Mouse (Mus musculus) hindbrain, embryonic 15.5 days (tissue): ENCODE measurements at regions not wholly inside any gene's neighbourhood (a gene's known extent, or its start where the extent isn't known, plus 50 kb on each side); places are given as distances from the start of the nearest gene placed in this dataset.

Experiments
- ATAC-seq: fragments of 200-750 bp; cut with Nextera tagmentation; 2 replicates; pipeline ENCODE4 v1.8.0; 2017; ENCODE audit warnings: low read depth, moderate number of reproducible peaks, moderate TSS enrichment; ENCODE audit not compliant: low FRiP score
- H3K27ac ChIP-seq: fragments of 300-500 bp; sonication (generic); replicated peaks from 2 replicates; pipeline ENCODE4 v1.5.1; 2015; ENCODE audit warnings: mild to moderate bottlenecking, inconsistent platforms
- H3K27me3 ChIP-seq: fragments of 300-500 bp; sonication (generic); 2 replicates; pipeline ENCODE4 v1.6.1; 2015; ENCODE audit warnings: control low read depth, inconsistent platforms
- H3K36me3 ChIP-seq: fragments of 300-500 bp; sonication (generic); 2 replicates; pipeline ENCODE4 v1.6.1; 2015; ENCODE audit warnings: control low read depth, inconsistent platforms
- H3K4me1 ChIP-seq: fragments of 300-500 bp; sonication (generic); replicated peaks from 2 replicates; pipeline ENCODE4 v1.6.1; 2015; ENCODE audit warnings: control low read depth, inconsistent platforms
- H3K4me2 ChIP-seq: fragments of 300-500 bp; sonication (generic); 2 replicates; pipeline ENCODE4 v1.6.1; 2015; ENCODE audit warnings: moderate library complexity, mild to moderate bottlenecking, inconsistent platforms
- H3K4me3 ChIP-seq: fragments of 300-500 bp; sonication (generic); 2 replicates; pipeline ENCODE4 v1.5.1; 2015; ENCODE audit warnings: mild to moderate bottlenecking, inconsistent platforms
- H3K9ac ChIP-seq: fragments of 300-500 bp; sonication (generic); 2 replicates; pipeline ENCODE4 v1.6.1; 2015; ENCODE audit warnings: inconsistent platforms
- H3K9me3 ChIP-seq: fragments of 300-500 bp; sonication (generic); 2 replicates; pipeline ENCODE4 v1.6.1; 2016; ENCODE audit warnings: control low read depth, inconsistent platforms
- WGBS: fragments of 180-500 bp; shearing (Covaris S2); methylation state at CpG from one replicate; pipeline ENCODE4 v1.1.7; 2015; 5-methylcytosine and 5-hydroxymethylcytosine counted together

- Histone ChIP-seq H3K27me3 (no peaks in the 10 kb centered on the region), H3K9ac (no peak overlapping the region), H3K9me3 (no peaks in the 10 kb centered on the region), H3K4me1 (0 out of 2 replicates have a peak, but pooled peaks cover 4% of the 10 kb centered on the region), H3K4me3 (no peak overlapping the region), H3K36me3 (no peaks in the 10 kb centered on the region), H3K27ac (no peak overlapping the region), H3K4me2 (no peak overlapping the region)
- 93% methylated on average over 1 of the region's 1 CpGs for WGBS
- no peak for ATAC-seq
These were observed 251.8 kb downstream of the Sec16b start for GRCm38 (mm10) chr1:157758337-157758736.

- no peak overlapping the region for H3K27ac ChIP-seq
- 56% methylated on average over 6 of the region's 6 CpGs for WGBS
- no peaks in the 10 kb centered on the region for H3K9me3 ChIP-seq
- H3K27me3 ChIP-seq, result no peaks in the 10 kb centered on the region
- no peak overlapping the region for H3K4me3 ChIP-seq
- no peak overlapping the region for H3K9ac ChIP-seq
- H3K4me1 ChIP-seq, result no peaks in the 10 kb centered on the region
- no peak for ATAC-seq
- no peaks in the 10 kb centered on the region for H3K36me3 ChIP-seq
- no peak overlapping the region for H3K4me2 ChIP-seq
These were observed 261.7 kb downstream of the Sec16b start for GRCm38 (mm10) chr1:157768201-157768600.

GRCm38 (mm10) chr1:157797711-157798110 is 291.2 kb downstream of the Sec16b start:
- Histone ChIP-seq H3K27ac (no peak overlapping the region), H3K36me3 (no peaks in the 10 kb centered on the region), H3K4me2 (no peak overlapping the region), H3K27me3 (no peaks in the 10 kb centered on the region), H3K4me3 (no peak overlapping the region), H3K4me1 (peaks cover 10% of the 10 kb centered on the region), H3K9me3 (no peaks in the 10 kb centered on the region), H3K9ac (no peak overlapping the region)
- ATAC-seq, result no peak
- WGBS, result 93% methylated on average over 7 of the region's 7 CpGs

DNA sequence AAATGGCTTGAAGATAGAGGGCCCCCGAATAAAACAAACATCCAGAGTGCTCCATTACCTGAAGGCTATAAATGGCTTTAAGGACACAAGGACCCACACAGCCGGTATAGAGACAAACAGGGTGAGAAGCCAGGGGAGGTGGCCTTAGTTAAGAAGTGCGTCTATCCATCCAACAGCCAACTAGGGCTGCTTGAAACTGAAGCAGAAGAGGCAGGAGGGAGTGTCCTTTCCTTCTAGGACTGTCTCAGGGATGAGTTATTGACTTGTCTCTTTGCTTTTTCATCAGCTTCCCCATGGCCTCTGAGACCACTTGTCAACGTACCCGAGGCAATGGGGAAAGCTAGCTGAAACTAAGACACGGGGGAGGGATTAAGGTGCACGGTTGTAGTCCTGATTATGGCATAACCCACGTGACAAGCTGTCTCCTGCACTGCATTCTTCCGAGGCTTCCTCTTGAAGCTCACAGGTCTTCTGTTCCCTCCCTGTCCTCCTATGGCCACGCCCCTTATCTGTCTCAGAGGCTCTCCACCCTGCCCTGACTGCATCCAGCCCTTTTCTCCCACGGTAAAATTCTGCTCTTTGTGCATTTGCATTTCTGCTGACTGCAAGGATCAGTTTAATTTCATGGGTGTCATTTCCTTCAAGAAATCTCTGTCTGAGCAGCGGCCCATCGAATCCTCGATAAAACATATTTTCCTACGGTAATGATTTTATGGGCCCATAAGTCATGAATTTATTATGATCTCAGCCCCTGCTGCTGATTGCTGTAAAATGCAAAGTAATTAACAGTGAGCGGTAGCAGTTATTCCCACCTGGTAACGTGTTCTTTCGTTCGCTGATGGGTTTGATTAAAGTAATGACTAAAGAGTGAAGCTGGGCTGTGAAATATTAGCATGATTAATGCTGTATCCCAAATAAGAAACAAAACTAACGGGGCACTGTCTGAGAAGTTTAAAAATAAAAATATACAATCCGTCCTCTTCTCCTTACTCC is 292.3 kb downstream of the Sec16b start:
- Histone ChIP-seq H3K27me3 (no peaks in the 10 kb centered on the region), H3K36me3 (no peaks in the 10 kb centered on the region), H3K9me3 (no peaks in the 10 kb centered on the region), H3K4me2 (peak overlapping the region; percentile 26), H3K9ac (no peak overlapping the region), H3K4me3 (no peak overlapping the region), H3K27ac (peak overlapping the region; percentile 35; the same call in 1 of the 2 replicates), H3K4me1 (peaks cover 10% of the 10 kb centered on the region)
- ATAC-seq, result peak; percentile 84
- whole genome bisulfite sequencing, result 37% methylated on average over 21 of the region's 21 CpGs

DNA sequence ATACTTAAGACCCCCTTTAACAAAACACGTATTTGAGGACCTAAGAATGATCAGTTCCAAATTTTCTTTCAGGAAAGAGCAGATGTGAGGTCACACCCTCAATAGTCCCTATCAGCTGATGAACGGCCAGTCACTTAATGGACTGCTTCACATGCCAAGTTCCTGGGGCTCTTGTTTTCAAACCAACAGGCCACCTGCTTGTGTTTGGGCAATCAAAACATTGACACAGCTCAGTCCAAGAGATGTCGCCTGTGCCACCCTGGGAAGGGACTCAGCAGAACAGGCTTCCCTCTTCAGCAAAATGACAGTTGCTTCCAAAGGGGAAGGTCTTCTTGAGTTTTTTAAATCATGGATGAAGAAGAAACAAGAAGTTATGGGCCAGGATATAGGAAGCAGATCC is 294.6 kb downstream of the Sec16b start:
- no peak overlapping the region for H3K27ac ChIP-seq
- ATAC-seq, result no peak
- peaks cover 10% of the 10 kb centered on the region for H3K4me1 ChIP-seq
- H3K4me2 ChIP-seq, result no peak overlapping the region
- no peaks in the 10 kb centered on the region for H3K9me3 ChIP-seq
- no peaks in the 10 kb centered on the region for H3K27me3 ChIP-seq
- no peak overlapping the region for H3K4me3 ChIP-seq
- WGBS, result 76% methylated on average over 3 of the region's 3 CpGs
- no peak overlapping the region for H3K9ac ChIP-seq
- H3K36me3 ChIP-seq, result no peaks in the 10 kb centered on the region

- no peaks in the 10 kb centered on the region for H3K9me3 ChIP-seq
- H3K4me3 ChIP-seq, result no peak overlapping the region
- H3K4me2 ChIP-seq, result no peak overlapping the region
- ATAC-seq, result no peak
- H3K9ac ChIP-seq, result no peak overlapping the region
- H3K27ac ChIP-seq, result no peak overlapping the region
- H3K4me1 ChIP-seq, result peaks cover 4% of the 10 kb centered on the region
- H3K36me3 ChIP-seq, result no peaks in the 10 kb centered on the region
- 85% methylated on average over 3 of the region's 3 CpGs for WGBS
- no peaks in the 10 kb centered on the region for H3K27me3 ChIP-seq
These were observed 297.7 kb downstream of the Sec16b start for GRCm38 (mm10) chr1:157804229-157804628.

- H3K9ac ChIP-seq, result no peak overlapping the region
- no peak overlapping the region for H3K27ac ChIP-seq
- H3K4me3 ChIP-seq, result no peak overlapping the region
- no peak for ATAC-seq
- H3K27me3 ChIP-seq, result no peaks in the 10 kb centered on the region
- no peak overlapping the region for H3K4me2 ChIP-seq
- H3K36me3 ChIP-seq, result no peaks in the 10 kb centered on the region
- no peaks in the 10 kb centered on the region for H3K9me3 ChIP-seq
- 91% methylated on average over 1 of the region's 1 CpGs for WGBS
- no peaks in the 10 kb centered on the region for H3K4me1 ChIP-seq
These were observed 299.8 kb downstream of the Sec16b start for GRCm38 (mm10) chr1:157806296-157806695.

DNA sequence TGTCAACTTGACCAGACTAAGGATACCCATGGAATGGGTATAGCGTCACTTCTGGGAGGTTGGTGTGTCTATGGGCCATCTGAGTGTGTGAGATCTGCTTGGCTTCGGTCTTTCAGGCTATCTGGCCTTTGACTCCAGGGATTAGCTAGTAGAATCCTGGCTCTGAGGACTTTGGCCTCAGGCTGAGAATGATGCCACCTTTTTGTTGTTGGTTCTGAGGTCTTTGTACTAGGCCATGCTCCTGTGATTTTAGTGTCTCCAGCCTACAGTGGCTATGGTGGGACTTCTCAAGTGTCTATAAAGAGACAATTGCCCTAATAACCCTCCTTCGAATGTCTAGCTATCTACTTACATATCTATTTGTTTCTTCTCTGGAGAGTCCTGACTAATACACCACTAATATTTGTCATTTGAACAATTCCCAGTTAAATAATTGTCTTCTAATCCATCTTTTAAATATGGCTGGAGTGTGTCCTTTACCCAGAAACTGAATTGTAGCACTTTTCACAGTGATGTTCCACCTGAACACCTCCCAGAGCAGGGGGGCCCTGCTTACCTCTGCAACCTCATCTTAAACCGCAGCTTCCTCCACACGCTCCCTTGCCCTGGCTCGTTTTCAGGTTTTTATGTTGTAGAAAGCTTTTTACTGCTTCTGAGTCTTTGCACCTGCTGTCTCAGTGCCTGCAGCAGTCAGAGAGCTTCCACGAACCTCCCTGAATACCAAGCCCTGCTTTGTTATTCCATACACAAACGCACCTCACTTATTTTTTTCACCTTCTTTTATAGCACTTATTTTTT is 303.3 kb downstream of the Sec16b start:
- H3K4me2 ChIP-seq, result no peak overlapping the region
- H3K9ac ChIP-seq, result no peak overlapping the region
- H3K36me3 ChIP-seq, result no peaks in the 10 kb centered on the region
- no peak for ATAC-seq
- no peak overlapping the region for H3K4me3 ChIP-seq
- H3K9me3 ChIP-seq, result no peaks in the 10 kb centered on the region
- no peaks in the 10 kb centered on the region for H3K27me3 ChIP-seq
- H3K4me1 ChIP-seq, result no peaks in the 10 kb centered on the region
- no peak overlapping the region for H3K27ac ChIP-seq
- 77% methylated on average over 8 of the region's 8 CpGs for WGBS

DNA sequence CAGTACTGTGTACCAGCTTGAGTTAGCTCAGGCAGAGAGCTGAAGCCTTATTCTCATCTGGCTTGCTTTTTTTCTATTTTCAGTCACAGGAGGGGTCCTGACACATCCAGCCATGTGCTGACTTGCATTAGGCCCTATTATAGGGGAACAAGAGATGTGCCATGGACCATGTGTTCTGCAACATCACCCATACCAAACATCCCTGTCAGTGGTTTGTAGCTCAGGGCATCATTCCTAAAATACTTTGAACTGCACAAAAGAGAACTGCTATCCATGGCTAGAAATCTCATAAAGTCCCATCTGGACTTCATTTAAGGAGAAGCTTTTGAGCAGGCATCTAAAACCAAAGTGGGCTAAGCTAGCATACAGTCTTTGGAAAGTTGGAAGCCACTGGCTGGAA is 304.1 kb downstream of the Sec16b start:
- Histone ChIP-seq H3K4me1 (no peaks in the 10 kb centered on the region), H3K4me3 (no peak overlapping the region), H3K4me2 (no peak overlapping the region), H3K36me3 (no peaks in the 10 kb centered on the region), H3K9ac (no peak overlapping the region), H3K27me3 (no peaks in the 10 kb centered on the region), H3K27ac (no peak overlapping the region), H3K9me3 (no peaks in the 10 kb centered on the region)
- ATAC-seq, result no peak

- 53% methylated on average over 2 of the region's 2 CpGs for WGBS
- H3K27me3 ChIP-seq, result no peaks in the 10 kb centered on the region
- no peaks in the 10 kb centered on the region for H3K36me3 ChIP-seq
- H3K4me2 ChIP-seq, result no peak overlapping the region
- ATAC-seq, result no peak
- no peak overlapping the region for H3K27ac ChIP-seq
- H3K9ac ChIP-seq, result no peak overlapping the region
- no peak overlapping the region for H3K4me3 ChIP-seq
- no peaks in the 10 kb centered on the region for H3K9me3 ChIP-seq
- H3K4me1 ChIP-seq, result no peaks in the 10 kb centered on the region
These were observed 321.4 kb downstream of the Sec16b start for GRCm38 (mm10) chr1:157827966-157828365.

GRCm38 (mm10) chr1:157831511-157831910 is 325.0 kb downstream of the Sec16b start:
- no peaks in the 10 kb centered on the region for H3K36me3 ChIP-seq
- no peak for ATAC-seq
- no peak overlapping the region for H3K9ac ChIP-seq
- H3K27ac ChIP-seq, result no peak overlapping the region
- H3K4me2 ChIP-seq, result no peak overlapping the region
- no peak overlapping the region for H3K4me3 ChIP-seq
- 58% methylated on average over 2 of the region's 2 CpGs for WGBS
- H3K9me3 ChIP-seq, result no peaks in the 10 kb centered on the region
- H3K4me1 ChIP-seq, result no peaks in the 10 kb centered on the region
- no peaks in the 10 kb centered on the region for H3K27me3 ChIP-seq

DNA sequence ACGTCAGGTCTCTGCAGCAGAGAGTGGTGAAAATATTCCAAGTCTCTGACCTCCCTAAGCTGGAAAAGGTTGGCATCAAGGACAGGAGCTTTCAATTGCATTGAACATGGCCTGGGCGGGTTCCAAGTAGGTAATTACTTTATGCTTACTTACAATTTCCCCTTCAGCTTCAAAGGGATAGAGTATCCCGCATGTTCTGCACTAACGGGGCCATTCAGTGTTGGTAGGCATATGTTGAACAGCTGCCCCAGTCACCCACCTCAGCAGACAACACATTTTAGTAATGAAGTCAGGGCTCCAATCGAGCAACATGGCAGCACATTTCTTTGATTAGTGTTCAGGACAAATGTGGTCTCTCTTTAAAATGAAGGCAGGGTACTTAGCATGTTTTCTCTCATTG is 366.2 kb downstream of the Sec16b start:
- no peak overlapping the region for H3K4me2 ChIP-seq
- no peak for ATAC-seq
- no peak overlapping the region for H3K4me3 ChIP-seq
- no peaks in the 10 kb centered on the region for H3K36me3 ChIP-seq
- H3K9ac ChIP-seq, result no peak overlapping the region
- no peak overlapping the region for H3K27ac ChIP-seq
- 52% methylated on average over 5 of the region's 5 CpGs for WGBS
- no peaks in the 10 kb centered on the region for H3K9me3 ChIP-seq
- peaks cover 3% of the 10 kb centered on the region; the same call in 1 of the 2 replicates for H3K4me1 ChIP-seq
- H3K27me3 ChIP-seq, result no peaks in the 10 kb centered on the region
